Mouse (Mus musculus) heart, embryonic 10.5 days (tissue): Measurements from ENCODE around the gene Nr1h4. TPM values are rescaled to one million over a fixed set of nuclear protein-coding genes. Genes with fewer than 3 reads are reported as not detected.

Experiments
- DNase-seq: peaks from one replicate; pipeline ENCODE4 v3.0.0-alpha.2; 2017; ENCODE audit warnings: low spot score
- H3K27ac ChIP-seq: fragments of 300-500 bp; sonication (generic); 2 replicates; pipeline ENCODE4 v1.5.1; 2016; ENCODE audit warnings: mild to moderate bottlenecking
- H3K27me3 ChIP-seq: fragments of 300-500 bp; sonication (generic); 2 replicates; pipeline ENCODE4 v1.6.1; 2016; ENCODE audit warnings: mild to moderate bottlenecking; ENCODE audit not compliant: poor library complexity, insufficient read depth, severe bottlenecking
- H3K36me3 ChIP-seq: fragments of 300-500 bp; sonication (generic); 2 replicates; pipeline ENCODE4 v1.6.1; 2016; ENCODE audit warnings: mild to moderate bottlenecking, moderate library complexity
- H3K4me1 ChIP-seq: fragments of 300-500 bp; sonication (generic); 2 replicates; pipeline ENCODE4 v1.6.1; 2016; ENCODE audit warnings: mild to moderate bottlenecking
- H3K4me3 ChIP-seq: fragments of 300-500 bp; sonication (generic); 2 replicates; pipeline ENCODE4 v1.5.1; 2016; ENCODE audit warnings: mild to moderate bottlenecking, moderate library complexity
- H3K9me3 ChIP-seq: fragments of 300-500 bp; sonication (generic); 2 replicates; pipeline ENCODE4 v1.6.1; 2016; ENCODE audit warnings: mild to moderate bottlenecking, moderate library complexity
- WGBS: fragments of 180-500 bp; shearing (Covaris S2); methylation state at CpG from one replicate; pipeline ENCODE4 v1.1.7; 2016; 5-methylcytosine and 5-hydroxymethylcytosine counted together
- polyA plus RNA-seq: library from polyadenylated mRNA; unstranded; fragments of >200 nt; fragmentation: Nextera tagmentation; extraction: Ambion mirVana; gene quantifications from 2 replicates; pipeline ENCODE4 v1.2.1, GENCODE M21; 2016

The Nr1h4 gene
- polyA plus RNA-seq, 1 experiment from 2014 or later: 0.16 TPM

- H3K27ac ChIP-seq: no peak overlapping the region
- 72% methylated on average over 3 of the region's 3 CpGs for WGBS
- H3K4me3 ChIP-seq: no peak overlapping the region
- H3K27me3 ChIP-seq: no peaks in the 10 kb centered on the region
- no peaks in the 10 kb centered on the region for H3K36me3 ChIP-seq
- H3K9me3 ChIP-seq: no peaks in the 10 kb centered on the region
- H3K4me1 ChIP-seq: no peaks in the 10 kb centered on the region
- no peak for DNase-seq
These were observed 74.6 kb downstream of the Nr1h4 start for GRCm38 (mm10) chr10:89458770-89459169.

DNA sequence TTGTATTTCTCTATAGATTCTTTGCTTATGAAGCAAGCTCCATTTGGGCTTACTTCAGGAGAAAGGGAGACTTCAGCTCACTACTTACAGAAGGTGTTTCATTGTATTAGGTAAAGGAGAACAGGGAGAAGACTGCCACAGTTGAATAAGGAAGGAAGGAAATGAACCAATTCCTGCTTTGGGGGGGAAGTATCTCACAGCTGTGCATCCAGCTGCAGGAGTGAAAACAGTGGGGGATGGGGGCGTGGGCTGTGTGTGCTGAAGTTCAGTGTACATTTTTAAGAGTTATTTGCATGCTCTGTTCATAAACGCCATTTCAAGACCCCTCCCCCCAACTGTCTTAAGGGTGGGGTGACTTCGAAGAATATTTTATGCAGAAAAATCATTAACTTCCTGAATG lies 79.6 kb downstream of the Nr1h4 start:
- DNase-seq: no peak
- 80% methylated on average over 3 of the region's 3 CpGs for WGBS
- H3K4me3 ChIP-seq: no peak overlapping the region

DNA sequence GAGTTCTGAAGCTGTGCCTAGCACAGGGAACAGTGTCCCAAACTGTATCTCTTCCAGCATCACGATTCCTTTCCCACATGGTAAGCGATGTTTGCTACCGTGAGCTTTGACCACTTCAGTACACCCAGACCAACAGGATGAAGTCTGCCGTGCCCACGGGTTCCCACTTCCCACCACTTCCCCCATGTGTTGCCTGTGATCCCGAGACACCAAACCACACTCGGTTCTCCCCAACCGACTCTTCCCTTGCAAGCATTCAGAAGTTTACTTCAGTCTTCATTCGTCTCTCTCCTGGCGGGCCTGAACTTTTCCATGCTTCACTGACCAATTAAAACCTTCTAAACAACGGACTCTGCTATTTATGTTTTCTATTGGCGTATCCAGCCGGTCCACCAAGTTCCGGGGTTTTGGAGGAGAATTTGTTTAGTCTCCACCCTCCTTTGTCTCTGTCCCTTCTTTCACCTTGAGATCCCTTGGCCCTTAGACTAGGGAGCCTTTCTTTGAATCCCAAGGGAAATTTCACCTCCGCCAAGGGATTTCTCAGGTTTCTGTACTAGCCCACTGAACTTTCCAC lies 80.2 kb downstream of the Nr1h4 start:
- DNase-seq: no peak
- 85% methylated on average over 15 of the region's 15 CpGs for WGBS
- no peak overlapping the region for H3K4me3 ChIP-seq

More for the DNA sequence above, 79.6 kb downstream of the Nr1h4 start:
- no peak overlapping the region for H3K27ac ChIP-seq
- H3K9me3 ChIP-seq: no peaks in the 10 kb centered on the region
- no peaks in the 10 kb centered on the region for H3K27me3 ChIP-seq
- H3K4me1 ChIP-seq: no peaks in the 10 kb centered on the region
- no peaks in the 10 kb centered on the region for H3K36me3 ChIP-seq

DNA sequence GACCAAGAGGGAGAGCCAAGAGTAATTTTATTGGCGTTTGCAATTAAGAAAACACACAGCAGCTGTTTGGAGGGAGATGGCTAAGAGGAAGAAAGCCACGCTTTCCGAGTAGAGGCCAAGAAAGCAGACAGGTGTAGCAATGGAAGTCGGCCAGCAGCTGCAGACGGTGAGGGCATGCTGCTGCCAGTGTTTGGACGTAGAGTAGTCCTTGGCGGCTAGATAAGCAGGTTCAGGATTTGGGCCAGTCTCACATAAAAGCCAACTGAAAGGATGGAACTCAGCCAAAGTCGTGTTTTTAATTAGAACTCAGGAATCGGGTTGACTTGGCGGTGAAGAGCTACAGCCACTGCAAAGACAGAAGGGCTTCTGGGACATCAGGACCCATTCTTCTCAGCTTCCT lies 83.0 kb downstream of the Nr1h4 start:
- H3K36me3 ChIP-seq: no peaks in the 10 kb centered on the region
- no peak for DNase-seq
- H3K4me3 ChIP-seq: no peak overlapping the region
- 75% methylated on average over 10 of the region's 10 CpGs for WGBS
- no peaks in the 10 kb centered on the region for H3K27me3 ChIP-seq
- H3K27ac ChIP-seq: no peak overlapping the region
- H3K9me3 ChIP-seq: no peaks in the 10 kb centered on the region
- no peaks in the 10 kb centered on the region for H3K4me1 ChIP-seq

More for the DNA sequence above, 80.2 kb downstream of the Nr1h4 start:
- H3K4me1 ChIP-seq: no peaks in the 10 kb centered on the region
- H3K27me3 ChIP-seq: no peaks in the 10 kb centered on the region
- no peaks in the 10 kb centered on the region for H3K9me3 ChIP-seq
- no peaks in the 10 kb centered on the region for H3K36me3 ChIP-seq
- H3K27ac ChIP-seq: no peak overlapping the region

DNA sequence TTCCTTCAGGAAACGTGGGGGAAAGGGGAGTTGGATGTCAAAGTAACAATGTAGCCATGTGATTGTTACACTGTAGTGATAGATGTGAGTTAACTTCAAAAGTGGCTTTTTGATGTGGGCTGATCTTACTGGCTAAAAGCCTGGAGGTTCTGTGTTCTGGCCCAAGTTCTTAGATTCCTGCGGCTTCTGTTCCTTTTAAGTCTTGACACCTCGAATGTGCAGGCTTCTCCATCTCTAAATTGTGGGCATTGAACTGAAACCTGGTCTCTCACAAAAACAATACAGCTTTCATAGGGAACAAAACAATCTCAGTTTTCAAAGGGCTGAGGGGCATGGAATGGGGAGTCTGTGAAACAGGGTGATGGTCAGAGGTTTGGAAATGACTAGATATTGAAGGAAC lies 89.0 kb downstream of the Nr1h4 start:
- Histone ChIP-seq H3K4me1 (peaks cover 18% of the 10 kb centered on the region), H3K4me3 (peak overlapping the region; percentile 78), H3K27me3 (no peaks in the 10 kb centered on the region), H3K9me3 (no peaks in the 10 kb centered on the region), H3K27ac (peak overlapping the region; percentile 93), H3K36me3 (peaks cover 8% of the 10 kb centered on the region; the same call in 1 of the 2 replicates)
- DNase-seq: no peak
- 48% methylated on average over 3 of the region's 3 CpGs for WGBS

DNA sequence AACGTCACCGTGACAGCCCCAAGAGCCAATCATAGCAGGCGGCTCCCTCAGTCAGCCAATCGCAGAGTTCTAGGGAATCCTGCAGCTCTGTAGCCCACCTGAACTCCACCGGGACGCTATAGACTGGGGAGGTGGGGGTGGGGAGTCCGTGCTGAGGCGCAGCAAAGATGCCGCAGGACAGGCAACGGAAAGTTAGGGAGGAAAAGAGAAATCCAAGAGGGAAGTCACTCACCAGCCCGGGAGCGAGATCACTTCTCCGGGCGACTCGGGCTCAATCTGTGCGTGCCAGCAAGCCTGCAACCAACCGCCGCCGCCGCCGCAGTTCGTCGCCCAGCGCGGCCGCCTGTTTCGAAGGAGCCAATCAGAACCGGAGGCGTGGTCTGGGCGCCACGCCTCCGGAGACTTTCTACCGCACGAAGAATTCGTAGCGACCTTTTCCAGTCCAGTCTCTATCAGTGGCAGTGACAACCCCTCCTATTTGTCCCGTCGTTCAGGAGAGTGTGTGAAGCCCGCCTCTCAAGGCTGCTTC lies 89.7 kb downstream of the Nr1h4 start, which contains the start of gene Gas2l3:
Gas2l3 (minus strand) TSS at position 345 of the 529 bp plus-strand sequence.
- WGBS: under 1% methylated on average over 39 of the region's 39 CpGs

GRCm38 (mm10) chr10:89443115-89443622 lies 90.2 kb downstream of the Nr1h4 start:
- Histone ChIP-seq H3K4me1 (peaks cover 28% of the 10 kb centered on the region), H3K9me3 (no peaks in the 10 kb centered on the region), H3K27me3 (no peaks in the 10 kb centered on the region), H3K36me3 (peaks cover 8% of the 10 kb centered on the region; the same call in 1 of the 2 replicates), H3K27ac (peak overlapping the region; percentile 93), H3K4me3 (peak overlapping the region; percentile 78)
- no peak for DNase-seq
- 2% methylated on average over 17 of the region's 17 CpGs for WGBS

More for the DNA sequence above, 89.7 kb downstream of the Nr1h4 start, which contains the start of gene Gas2l3:
- DNase-seq: peak; percentile 94
- Histone ChIP-seq H3K27ac (peak within 1 kb of the TSS; percentile 93), H3K36me3 (peaks cover 8% of the 10 kb centered on the region; the same call in 1 of the 2 replicates), H3K4me3 (peak within 1 kb of the TSS; percentile 78), H3K27me3 (no peaks in the 10 kb centered on the region), H3K9me3 (no peaks in the 10 kb centered on the region), H3K4me1 (peaks cover 23% of the 10 kb centered on the region)

GRCm38 (mm10) chr10:89442640-89443039 lies 90.7 kb downstream of the Nr1h4 start:
- H3K4me1 ChIP-seq: peaks cover 31% of the 10 kb centered on the region
- 30% methylated on average over 4 of the region's 4 CpGs for WGBS
- peak overlapping the region; percentile 93 for H3K27ac ChIP-seq
- no peaks in the 10 kb centered on the region for H3K9me3 ChIP-seq
- no peaks in the 10 kb centered on the region for H3K27me3 ChIP-seq
- H3K4me3 ChIP-seq: peak overlapping the region; percentile 78
- no peak for DNase-seq
- peaks cover 9% of the 10 kb centered on the region; the same call in 1 of the 2 replicates for H3K36me3 ChIP-seq

DNA sequence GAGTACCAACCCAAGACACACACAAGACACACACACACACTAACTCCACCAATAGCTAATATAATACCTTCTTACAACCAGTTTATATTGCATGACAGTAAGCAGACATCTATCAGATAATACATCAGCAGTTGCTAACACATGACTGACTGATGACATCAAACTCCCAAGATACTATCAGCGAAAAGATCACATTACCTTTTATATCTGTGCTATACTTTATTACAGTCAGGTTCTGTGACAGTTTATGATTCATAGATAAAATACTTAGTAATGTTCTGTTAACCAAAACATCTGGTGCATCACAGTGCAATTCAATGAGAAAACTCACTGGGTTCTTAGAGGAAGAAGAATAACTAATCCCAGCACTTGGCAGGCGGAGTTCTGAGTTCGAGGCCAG lies 91.4 kb downstream of the Nr1h4 start:
- H3K27me3 ChIP-seq: no peaks in the 10 kb centered on the region
- no peak for DNase-seq
- H3K36me3 ChIP-seq: peaks cover 10% of the 10 kb centered on the region; the same call in 1 of the 2 replicates
- H3K27ac ChIP-seq: no peak overlapping the region
- H3K4me1 ChIP-seq: peaks cover 31% of the 10 kb centered on the region
- no peaks in the 10 kb centered on the region for H3K9me3 ChIP-seq
- 91% methylated on average over 3 of the region's 3 CpGs for WGBS
- H3K4me3 ChIP-seq: no peak overlapping the region

DNA sequence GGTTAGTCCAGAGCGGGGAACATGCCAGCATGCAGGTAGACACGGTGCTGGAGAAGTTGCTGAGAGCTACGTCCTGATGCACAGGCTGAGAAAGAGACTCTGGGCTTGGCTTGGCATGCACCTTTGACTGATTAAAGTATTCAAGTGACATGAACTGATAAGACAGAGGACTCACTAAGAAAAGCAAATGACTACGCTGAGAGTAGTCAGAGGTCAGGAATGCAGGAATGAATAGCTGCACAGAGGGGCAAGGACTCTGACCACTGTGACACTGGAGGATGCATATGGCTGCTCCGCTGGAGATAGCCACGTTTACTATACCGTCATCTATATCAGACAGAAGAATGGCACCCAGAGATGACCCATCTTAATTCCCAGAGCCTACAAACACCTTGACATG lies 94.0 kb downstream of the Nr1h4 start:
- Histone ChIP-seq H3K4me1 (peaks cover 31% of the 10 kb centered on the region), H3K9me3 (no peaks in the 10 kb centered on the region), H3K4me3 (no peak overlapping the region), H3K36me3 (peaks cover 15% of the 10 kb centered on the region), H3K27ac (peak overlapping the region; percentile 49), H3K27me3 (no peaks in the 10 kb centered on the region)
- 34% methylated on average over 7 of the region's 7 CpGs for WGBS
- no peak for DNase-seq

GRCm38 (mm10) chr10:89437996-89438395 lies 95.4 kb downstream of the Nr1h4 start:
- Histone ChIP-seq H3K9me3 (no peaks in the 10 kb centered on the region), H3K27me3 (no peaks in the 10 kb centered on the region), H3K4me1 (peaks cover 25% of the 10 kb centered on the region), H3K36me3 (peaks cover 22% of the 10 kb centered on the region), H3K4me3 (no peak overlapping the region), H3K27ac (peak overlapping the region; percentile 52; the same call in 1 of the 2 replicates)
- 75% methylated on average over 12 of the region's 12 CpGs for WGBS
- DNase-seq: no peak

- no peaks in the 10 kb centered on the region for H3K27me3 ChIP-seq
- peaks cover 24% of the 10 kb centered on the region for H3K36me3 ChIP-seq
- H3K4me3 ChIP-seq: no peak overlapping the region
- H3K9me3 ChIP-seq: no peaks in the 10 kb centered on the region
- H3K4me1 ChIP-seq: peaks cover 21% of the 10 kb centered on the region
- H3K27ac ChIP-seq: no peak overlapping the region
- WGBS: 78% methylated on average over 9 of the region's 9 CpGs
- no peak for DNase-seq
These were observed 95.9 kb downstream of the Nr1h4 start for GRCm38 (mm10) chr10:89437472-89437871.

DNA sequence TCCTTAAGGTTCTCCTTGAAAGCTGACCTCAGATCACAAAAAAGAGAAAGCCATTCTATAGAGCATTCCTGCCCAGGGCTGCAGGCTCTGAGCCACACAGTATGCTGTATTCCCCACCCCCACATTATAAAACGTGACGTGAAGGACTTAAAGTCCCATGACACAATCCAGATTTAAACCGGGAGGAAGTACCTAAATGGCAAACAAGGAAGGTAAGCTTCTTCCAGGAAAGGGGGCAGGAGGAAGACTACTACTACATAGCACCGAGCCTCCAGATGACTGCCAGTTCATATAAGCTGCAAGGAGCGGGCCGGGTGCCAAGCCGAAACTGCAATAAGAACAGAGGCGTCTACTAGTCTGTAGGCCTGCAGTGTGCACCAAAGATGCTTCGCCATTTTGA lies 97.5 kb downstream of the Nr1h4 start:
- no peak overlapping the region for H3K27ac ChIP-seq

More for the DNA sequence above, 97.5 kb downstream of the Nr1h4 start:
- no peak for DNase-seq
- H3K4me1 ChIP-seq: peaks cover 20% of the 10 kb centered on the region
- peaks cover 17% of the 10 kb centered on the region for H3K36me3 ChIP-seq
- no peaks in the 10 kb centered on the region for H3K27me3 ChIP-seq
- 85% methylated on average over 9 of the region's 9 CpGs for WGBS
- H3K9me3 ChIP-seq: no peaks in the 10 kb centered on the region
- H3K4me3 ChIP-seq: no peak overlapping the region
